In the genomic region with DNA sequence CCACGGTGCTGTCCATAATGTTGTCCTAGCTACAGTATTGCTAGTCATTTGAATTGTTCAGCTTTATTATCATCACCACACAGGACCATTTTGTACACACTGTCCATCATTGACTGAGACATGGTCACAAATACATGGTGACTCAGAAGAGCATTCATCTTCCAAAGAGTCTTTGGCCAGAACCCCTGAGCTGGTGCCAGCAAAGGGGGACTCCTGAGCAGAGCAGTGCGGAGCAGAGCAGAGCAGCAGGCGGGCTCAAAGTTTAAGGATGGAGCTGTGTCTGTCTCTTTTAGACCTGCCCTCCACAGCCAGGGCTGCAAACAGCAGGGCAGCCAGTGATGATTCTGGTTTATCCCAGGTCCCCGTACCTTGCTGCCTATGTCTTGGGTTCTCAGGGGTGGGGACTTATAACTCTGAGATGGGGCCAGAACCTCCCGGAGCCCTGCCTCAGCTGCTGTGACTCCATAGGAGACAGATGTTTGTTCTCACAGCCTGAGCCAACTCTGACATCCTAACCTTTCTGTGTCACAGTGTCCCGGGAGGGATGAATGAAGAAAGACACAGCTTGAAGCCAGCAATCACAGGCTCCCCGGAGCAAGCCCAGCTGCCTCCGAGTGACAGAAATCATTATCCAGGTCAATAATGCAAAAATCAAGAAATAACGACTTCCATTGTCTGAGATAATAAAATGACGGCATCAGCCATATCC, we compare ENCODE assay signal across 12 mouse cellular contexts. TPM values are rescaled to one million over a fixed set of nuclear protein-coding genes. Genes with fewer than 3 reads are reported as not detected.
DNase-seq lines count a peak whose midpoint lies in the region; ATAC-seq and TF ChIP-seq lines count a peak whose summit lies in the region.
"Had no signal": no experiment of that assay in that cellular context is flagged by ENCODE, and none has a peak within 500 bp of the region (broad histone marks: within the 10 kb centered on the region; RNA-seq: fewer than 3 reads in every experiment).

No protein-coding gene starts in this region.

- H3K4me2 ChIP-seq in forebrain, embryonic 13.5 days: no peak overlapping the region
- H3K4me2 ChIP-seq in forebrain, embryonic 11.5 days (ENCODE audit: low read depth, low read length, severe bottlenecking): no peak overlapping the region
- H3K4me2 ChIP-seq in stomach, embryonic 14.5 days (replicated peaks; ENCODE audit: low read depth, low read length): no peak overlapping the region
- no peak overlapping the region for H3K4me2 ChIP-seq in stomach, postnatal 0 days (replicated peaks; ENCODE audit: low read depth)

- H3K4me1 ChIP-seq in forebrain, embryonic 13.5 days: peaks cover 9% of the 10 kb centered on the region
- no peaks in the 10 kb centered on the region for H3K4me1 ChIP-seq in forebrain, embryonic 11.5 days (replicated peaks; ENCODE audit: control insufficient read depth, insufficient read depth, low read length)
- H3K4me1 ChIP-seq in stomach, embryonic 14.5 days (ENCODE audit: control insufficient read depth, insufficient read depth, low read length): 0 out of 2 replicates have a peak, but pooled peaks cover 4% of the 10 kb centered on the region
- H3K4me1 ChIP-seq in stomach, postnatal 0 days (replicated peaks; ENCODE audit: control insufficient read depth, insufficient read depth): no peaks in the 10 kb centered on the region
- H3K4me1 ChIP-seq: megakaryocyte, embryonic 14.5 days had no signal

- 34% methylated on average over 10 of the region's 10 CpGs for WGBS in forebrain, embryonic 13.5 days
- whole genome bisulfite sequencing in forebrain, embryonic 11.5 days: 39% methylated on average over 10 of the region's 10 CpGs
- WGBS in stomach, embryonic 14.5 days: 54% methylated on average over 10 of the region's 10 CpGs
- 47% methylated on average over 10 of the region's 10 CpGs for WGBS in stomach, postnatal 0 days

- no peak overlapping the region for H3K9ac ChIP-seq in forebrain, embryonic 13.5 days
- no peak overlapping the region for H3K9ac ChIP-seq in forebrain, embryonic 11.5 days (ENCODE audit: low read length)
- H3K9ac ChIP-seq in stomach, embryonic 14.5 days (replicated peaks; ENCODE audit: low read depth, low read length): no peak overlapping the region
- H3K9ac ChIP-seq in stomach, postnatal 0 days (ENCODE audit: low read length): no peak overlapping the region

- ATAC-seq in forebrain, embryonic 13.5 days: no peak
- ATAC-seq in forebrain, embryonic 11.5 days (replicated peaks; ENCODE audit: low FRiP score): no peak
- ATAC-seq in stomach, embryonic 14.5 days (ENCODE audit: insufficient number of reproducible peaks, insufficient read depth, low FRiP score, low read depth): peak; percentile 28; the same call in 1 of the 2 replicates
- no peak for ATAC-seq in stomach, postnatal 0 days (ENCODE audit: low FRiP score, low TSS enrichment)
- ATAC-seq: CD4-positive, CD25-positive, alpha-beta regulatory T cell, adult 4 months had no signal

- peaks cover 7% of the 10 kb centered on the region for H3K9me3 ChIP-seq in forebrain, embryonic 13.5 days (replicated peaks)
- H3K9me3 ChIP-seq in forebrain, embryonic 11.5 days (ENCODE audit: control insufficient read depth, low read length): no peaks in the 10 kb centered on the region
- H3K9me3 ChIP-seq in stomach, embryonic 14.5 days (ENCODE audit: control insufficient read depth, low read depth, low read length): 0 out of 2 replicates have a peak, but pooled peaks cover 4% of the 10 kb centered on the region
- no peaks in the 10 kb centered on the region for H3K9me3 ChIP-seq in stomach, postnatal 0 days (ENCODE audit: control insufficient read depth, low read length)

- no peak for DNase-seq in forebrain, embryonic 11.5 days (ENCODE audit: low spot score)
- no peak for DNase-seq in stomach, postnatal 0 days (ENCODE audit: low spot score)
- DNase-seq in lung, postnatal 10 days: peak; percentile 79
- DNase-seq in left cerebral cortex, adult 11 months (ENCODE audit: low spot score): no peak
- DNase-seq in cerebellum, postnatal 4 days (ENCODE audit: low spot score in 2 of 2): no peak
- no peak for DNase-seq in right cerebral cortex, postnatal 4 days
- DNase-seq: cerebellum, adult 18-20 months had no signal

- H3K27me3 ChIP-seq in forebrain, embryonic 13.5 days: 0 out of 2 replicates have a peak, but pooled peaks cover 2% of the 10 kb centered on the region
- H3K27me3 ChIP-seq in forebrain, embryonic 11.5 days (ENCODE audit: control insufficient read depth, insufficient read depth, low read length): no peaks in the 10 kb centered on the region
- H3K27me3 ChIP-seq in stomach, embryonic 14.5 days (ENCODE audit: control insufficient read depth, insufficient read depth, low read length): no peaks in the 10 kb centered on the region
- H3K27me3 ChIP-seq in stomach, postnatal 0 days (ENCODE audit: control insufficient read depth, insufficient read depth, low read length): no peaks in the 10 kb centered on the region

- H3K4me3 ChIP-seq in forebrain, embryonic 13.5 days: no peak overlapping the region
- H3K4me3 ChIP-seq in forebrain, embryonic 11.5 days (ENCODE audit: low read depth, low read length): no peak overlapping the region
- H3K4me3 ChIP-seq in stomach, embryonic 14.5 days (ENCODE audit: low read depth, low read length): no peak overlapping the region
- no peak overlapping the region for H3K4me3 ChIP-seq in stomach, postnatal 0 days (ENCODE audit: low read depth, low read length)
- H3K4me3 ChIP-seq: erythroblast, embryonic 14.5 days; megakaryocyte, embryonic 14.5 days had no signal

- no peak for TF ChIP-seq EP300 in stomach, postnatal 0 days (optimal IDR thresholded peaks at IDR 0.05)

- H3K27ac ChIP-seq in forebrain, embryonic 13.5 days: peak overlapping the region; percentile 44
- H3K27ac ChIP-seq in forebrain, embryonic 11.5 days (ENCODE audit: low read depth, low read length): no peak overlapping the region
- H3K27ac ChIP-seq in stomach, embryonic 14.5 days (ENCODE audit: low read length): no peak overlapping the region
- no peak overlapping the region for H3K27ac ChIP-seq in stomach, postnatal 0 days (replicated peaks)

- no peaks in the 10 kb centered on the region for H3K36me3 ChIP-seq in forebrain, embryonic 13.5 days (ENCODE audit: poor library complexity, severe bottlenecking)
- H3K36me3 ChIP-seq in forebrain, embryonic 11.5 days (ENCODE audit: control insufficient read depth, insufficient read depth, low read length): no peaks in the 10 kb centered on the region
- H3K36me3 ChIP-seq in stomach, embryonic 14.5 days (ENCODE audit: control insufficient read depth, insufficient read depth, low read length): no peaks in the 10 kb centered on the region
- no peaks in the 10 kb centered on the region for H3K36me3 ChIP-seq in stomach, postnatal 0 days (ENCODE audit: control insufficient read depth, insufficient read depth, low read length)

- TF ChIP-seq CTCF in stomach, postnatal 0 days (IDR thresholded peaks at IDR 0.05; ENCODE audit: low read depth): no peak

RNA-seq across cellular contexts. Expression of a gene that starts 9.7 kb away (rescaled TPM):
- 5.9 and 6.3 TPM in 2 replicates for polyA plus RNA-seq in forebrain, embryonic 13.5 days (2015; fragmentation: Nextera tagmentation; extraction: Ambion mirVana)
- polyA plus RNA-seq in forebrain, embryonic 11.5 days (2014; fragmentation: Nextera tagmentation; extraction: Ambion mirVana): 4.8 and 5.3 TPM in 2 replicates
- 3.2 and 3.9 TPM in 2 replicates for polyA plus RNA-seq in stomach, embryonic 14.5 days (2014; fragmentation: Nextera tagmentation; extraction: Ambion mirVana)
- polyA plus RNA-seq in stomach, postnatal 0 days (2015; fragmentation: Nextera tagmentation; extraction: Ambion mirVana): 1.9 and 2.0 TPM in 2 replicates
- polyA plus RNA-seq: CD4-positive, CD25-positive, alpha-beta regulatory T cell, adult 4 months; erythroblast, embryonic 14.5 days had no signal
